Mouse (Mus musculus) gastrocnemius, postnatal 36 days (tissue): Measurements from ENCODE around the gene Akr1c12. TPM values are rescaled to one million over a fixed set of nuclear protein-coding genes. Genes with fewer than 3 reads are reported as not detected.

Experiments
- total RNA-seq, 2 experiments: library from RNA; stranded (reverse); gene quantifications; 2 replicates each; pipeline ENCODE4 v1.2.3; 2021

The Akr1c12 gene
- total RNA-seq, 2 experiments from 2014 or later, result not detected

Other genes starting within 250 kb of the Akr1c12 start
- gene Akr1c14, start 230.4 kb downstream of the Akr1c12 start, total RNA-seq, result 1 to 10 TPM; 1.5 to 1.9 TPM
- gene Akr1c18, start 128.8 kb downstream of the Akr1c12 start, total RNA-seq, result under 1 TPM in 1 of 2 experiments, not detected in 1; 0.20 TPM
- gene Akr1c13, start 88.3 kb downstream of the Akr1c12 start, total RNA-seq, result under 1 TPM in 1 of 2 experiments, not detected in 1; 0.77 TPM
- under 1 TPM; 0.20 to 0.28 TPM for gene Akr1c19, start 50.7 kb downstream of the Akr1c12 start, total RNA-seq
- not detected for gene Akr1c6, start 154.9 kb upstream of the Akr1c12 start, total RNA-seq
- not detected for gene Akr1c20, start 243.9 kb upstream of the Akr1c12 start, total RNA-seq